Mouse (Mus musculus) ES-Bruce4 (cell line): ENCODE results near the gene Ly9.

ENCODE experiments used
- CTCF ChIP-seq: IDR thresholded peaks from one replicate; pipeline ENCODE4 v1.8.1; 2011; ENCODE audit warnings: low read depth, low read length
- POLR2A ChIP-seq: IDR thresholded peaks from one replicate; pipeline ENCODE4 v1.8.1; 2011; ENCODE audit warnings: low read length; ENCODE audit not compliant: insufficient read depth

DNA sequence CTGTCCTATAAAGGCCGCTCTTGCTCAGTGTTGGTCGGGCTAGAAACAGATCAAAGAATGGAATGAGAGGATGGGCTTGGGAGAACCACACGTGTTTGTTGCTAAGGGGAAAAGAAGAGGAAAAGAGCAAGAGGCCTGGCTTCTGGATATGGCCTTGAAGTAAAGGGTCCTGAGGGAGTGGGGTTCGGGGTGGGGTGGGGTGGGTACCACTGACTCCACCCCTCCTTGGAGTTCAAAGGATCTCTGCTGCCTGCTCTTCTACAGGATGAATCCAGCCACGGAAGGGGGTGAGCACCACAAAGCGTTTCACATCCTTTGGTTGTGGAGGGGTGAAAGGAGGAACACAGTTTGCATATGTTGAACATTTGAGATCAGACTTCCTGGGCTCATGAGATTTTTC, 48.8 kb downstream of the Ly9 start:
- TF ChIP-seq POLR2A (no peak), CTCF (no peak)
